Mouse (Mus musculus): ENCODE results near the gene Mpped2.

DNA sequence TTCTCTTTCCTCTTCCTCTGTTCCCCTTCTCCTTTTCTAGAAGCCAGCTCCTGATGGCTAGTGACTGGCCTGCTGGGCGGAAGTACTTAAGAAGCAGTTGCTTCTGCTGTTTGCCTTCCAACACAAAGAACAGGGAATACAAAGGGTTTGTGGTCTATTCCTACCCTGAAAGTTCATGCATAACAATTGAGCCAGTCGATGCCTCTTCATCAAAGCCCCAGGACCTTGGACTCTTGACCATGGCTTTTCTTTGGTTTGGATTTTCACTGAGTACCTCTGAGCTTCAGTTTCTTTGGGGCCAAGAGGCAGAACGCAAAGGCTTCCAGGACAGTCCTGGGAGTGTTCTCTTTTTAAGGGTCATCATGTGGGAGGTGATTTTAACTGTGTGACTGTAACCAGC, 57.8 kb downstream of the Mpped2 start:
- TF ChIP-seq CTCF (IDR thresholded peaks at IDR 0.05; ENCODE audit: insufficient read depth, low read depth, low read length) (no peak), POLR2A (IDR thresholded peaks at IDR 0.05; ENCODE audit: insufficient read depth, low read depth, low read length) (no peak)
